Mouse (Mus musculus) neural tube, embryonic 14.5 days (tissue): ENCODE data around the gene Pex14. TPM values are rescaled to one million over a fixed set of nuclear protein-coding genes. Genes with fewer than 3 reads are reported as not detected.

Experiments used
- ATAC-seq: fragments of 200-750 bp; cut with Nextera tagmentation; 2 replicates; pipeline ENCODE4 v1.8.0; 2017; ENCODE audit warnings: low read depth, mild to moderate bottlenecking, moderate TSS enrichment, moderate library complexity
- H3K27ac ChIP-seq: fragments of 300-500 bp; sonication (generic); 2 replicates; pipeline ENCODE4 v1.5.1; 2014; ENCODE audit warnings: low read depth, mild to moderate bottlenecking, control low read depth, low read length, moderate library complexity, mixed read lengths
- H3K27me3 ChIP-seq: fragments of 300-500 bp; sonication (generic); 2 replicates; pipeline ENCODE4 v1.6.1; 2014; ENCODE audit warnings: low read length; ENCODE audit not compliant: control insufficient read depth, insufficient read depth
- H3K36me3 ChIP-seq: fragments of 300-500 bp; sonication (generic); 2 replicates; pipeline ENCODE4 v1.6.1; 2014; ENCODE audit warnings: low read length, mixed read lengths; ENCODE audit not compliant: control insufficient read depth, insufficient read depth
- H3K4me1 ChIP-seq: fragments of 300-500 bp; sonication (generic); 2 replicates; pipeline ENCODE4 v1.6.1; 2014; ENCODE audit warnings: low read length; ENCODE audit not compliant: control insufficient read depth, insufficient read depth
- H3K4me2 ChIP-seq: fragments of 300-500 bp; sonication (generic); 2 replicates; pipeline ENCODE4 v1.6.1; 2014; ENCODE audit warnings: mild to moderate bottlenecking, low read depth, low read length, control low read depth
- H3K4me3 ChIP-seq: fragments of 300-500 bp; sonication (generic); 2 replicates; pipeline ENCODE4 v1.5.1; 2014; ENCODE audit warnings: low read depth, low read length, control low read depth, mixed read lengths
- H3K9ac ChIP-seq: fragments of 300-500 bp; sonication (generic); replicated peaks from 2 replicates; pipeline ENCODE4 v1.6.1; 2014; ENCODE audit warnings: low read depth, mild to moderate bottlenecking, control low read depth, low read length, mixed read lengths
- H3K9me3 ChIP-seq: fragments of 300-500 bp; sonication (generic); 2 replicates; pipeline ENCODE4 v1.6.1; 2016; ENCODE audit warnings: low read length; ENCODE audit not compliant: control insufficient read depth
- WGBS: fragments of 180-500 bp; shearing (Covaris S2); extraction: QIAGEN DNeasy Blood & Tissue Kit; methylation state at CpG from one replicate; pipeline ENCODE4 v1.1.7; 2014; 5-methylcytosine and 5-hydroxymethylcytosine counted together
- polyA plus RNA-seq: library from polyadenylated mRNA; unstranded; fragments of >200 nt; fragmentation: Nextera tagmentation; extraction: Ambion mirVana; gene quantifications from 2 replicates; pipeline ENCODE4 v1.2.1, GENCODE M21; 2014

The Pex14 gene
- polyA plus RNA-seq, 1 experiment from 2014 or later, result 40.9 TPM

GRCm38 (mm10) chr4:148990038-148990437, 109.6 kb downstream of the Pex14 start:
- 0 out of 2 replicates have a peak, but pooled peaks have one; percentile 16 for ATAC-seq
- Histone ChIP-seq H3K4me3 (no peak overlapping the region), H3K4me1 (peaks cover 52% of the 10 kb centered on the region), H3K27me3 (no peaks in the 10 kb centered on the region), H3K9me3 (no peaks in the 10 kb centered on the region), H3K36me3 (no peaks in the 10 kb centered on the region), H3K9ac (no peak overlapping the region; the same call in 1 of the 2 replicates), H3K4me2 (no peak overlapping the region), H3K27ac (peak overlapping the region; percentile 11; the same call in 1 of the 2 replicates)
- WGBS, result 13% methylated on average over 2 of the region's 2 CpGs

DNA sequence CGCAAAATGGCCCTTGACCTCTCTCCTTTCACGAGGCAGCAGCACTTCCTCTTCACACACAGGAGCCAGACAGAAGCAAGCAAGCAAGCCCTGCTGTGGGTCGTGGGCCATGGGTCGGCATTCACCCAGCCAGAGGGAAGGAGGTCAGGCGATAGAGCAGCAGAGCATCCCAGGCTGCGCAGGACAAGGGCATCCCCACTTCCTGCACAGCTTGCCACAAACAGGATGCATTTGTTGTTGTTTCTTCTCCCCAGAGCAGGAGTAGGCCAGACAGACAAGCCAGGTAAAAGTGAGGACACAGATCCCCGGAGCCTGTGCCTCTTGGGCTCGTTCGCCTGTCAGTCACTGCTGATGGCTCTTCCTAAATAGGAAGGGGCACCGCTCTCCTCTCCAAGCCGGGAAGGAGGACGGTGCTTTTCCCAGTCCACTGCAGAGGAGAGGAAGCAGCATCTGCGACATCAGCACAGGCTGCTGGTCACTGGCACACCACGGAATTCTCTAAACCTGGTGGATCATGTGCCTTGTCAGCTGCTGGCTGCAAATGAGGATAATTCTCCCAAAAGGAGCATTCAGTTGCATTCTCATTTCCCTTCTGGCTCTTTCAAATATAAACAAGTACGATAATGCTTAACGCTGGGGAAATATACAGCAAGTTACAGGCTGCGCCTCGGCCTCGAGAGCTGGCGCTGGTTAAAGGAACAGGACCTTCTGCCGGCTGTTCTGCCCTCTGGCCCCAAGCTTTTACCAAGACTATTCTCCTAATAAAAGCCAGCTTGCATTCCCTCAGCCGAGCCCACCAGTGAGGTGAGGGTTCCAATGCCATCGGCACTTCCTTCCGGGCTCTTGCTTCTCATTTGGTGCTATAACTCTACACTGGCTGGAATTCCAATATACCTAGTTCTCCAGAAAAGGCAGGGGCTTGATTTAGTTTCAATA, 113.9 kb downstream of the Pex14 start:
- no peak for ATAC-seq
- H3K9ac ChIP-seq, result peak overlapping the region; percentile 21; the same call in 1 of the 2 replicates
- H3K4me2 ChIP-seq, result no peak overlapping the region
- H3K9me3 ChIP-seq, result no peaks in the 10 kb centered on the region
- peaks cover 57% of the 10 kb centered on the region for H3K4me1 ChIP-seq
- WGBS, result 41% methylated on average over 24 of the region's 24 CpGs
- peak overlapping the region; percentile 67 for H3K27ac ChIP-seq
- H3K27me3 ChIP-seq, result no peaks in the 10 kb centered on the region
- no peak overlapping the region for H3K4me3 ChIP-seq
- H3K36me3 ChIP-seq, result no peaks in the 10 kb centered on the region

DNA sequence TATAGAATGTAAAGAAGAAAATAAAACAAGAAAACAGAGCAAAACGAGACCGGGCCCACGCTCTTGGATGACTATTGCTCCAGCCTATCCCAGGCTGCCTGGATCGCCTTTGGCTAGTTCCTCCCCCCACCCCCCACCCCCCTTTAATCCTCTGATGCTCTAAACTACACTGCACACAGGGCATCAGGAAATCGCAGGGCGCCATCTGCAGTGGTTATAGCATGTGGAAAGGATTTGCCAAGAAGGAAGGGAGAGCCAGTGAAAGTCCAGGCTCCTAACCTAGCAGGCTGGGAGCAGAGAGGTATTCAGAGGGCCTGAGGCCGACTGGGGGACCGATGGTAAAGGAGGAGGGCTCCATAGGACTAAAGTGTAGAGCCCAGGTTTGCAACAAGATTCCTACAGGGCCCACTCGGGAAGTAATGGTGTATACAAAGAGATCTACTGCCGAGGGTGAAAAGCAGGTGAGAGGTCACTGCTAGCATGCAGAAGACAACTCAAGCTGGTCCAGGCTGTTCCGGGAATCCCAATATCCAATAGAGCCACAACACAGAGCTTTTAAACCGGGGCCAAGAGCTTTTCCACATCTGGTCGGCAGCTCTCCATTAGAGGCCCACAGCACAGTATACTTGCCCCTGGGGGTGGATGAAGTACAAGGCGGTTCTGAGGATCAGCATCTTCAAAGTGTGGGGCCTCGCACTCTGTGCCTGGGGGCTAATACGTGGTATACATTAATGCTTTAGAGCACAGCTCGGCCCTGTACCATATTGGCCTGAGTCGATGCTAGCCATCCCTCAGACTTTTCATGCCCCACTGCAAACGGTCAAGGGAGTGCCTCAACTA, 114.8 kb downstream of the Pex14 start:
- Histone ChIP-seq H3K27ac (peak overlapping the region; percentile 67), H3K27me3 (no peaks in the 10 kb centered on the region), H3K4me2 (no peak overlapping the region), H3K4me3 (no peak overlapping the region), H3K9me3 (no peaks in the 10 kb centered on the region), H3K4me1 (peaks cover 53% of the 10 kb centered on the region), H3K36me3 (no peaks in the 10 kb centered on the region), H3K9ac (peak overlapping the region; percentile 21; the same call in 1 of the 2 replicates)
- no peak for ATAC-seq
- WGBS, result 58% methylated on average over 19 of the region's 19 CpGs

- no peaks in the 10 kb centered on the region for H3K27me3 ChIP-seq
- no peaks in the 10 kb centered on the region for H3K9me3 ChIP-seq
- peaks cover 38% of the 10 kb centered on the region for H3K4me1 ChIP-seq
- H3K4me2 ChIP-seq, result no peak overlapping the region
- no peak overlapping the region for H3K27ac ChIP-seq
- 67% methylated on average over 6 of the region's 6 CpGs for WGBS
- no peak for ATAC-seq
- no peak overlapping the region for H3K9ac ChIP-seq
- no peak overlapping the region for H3K4me3 ChIP-seq
- H3K36me3 ChIP-seq, result no peaks in the 10 kb centered on the region
These were observed 117.4 kb downstream of the Pex14 start for GRCm38 (mm10) chr4:148982274-148982673.

GRCm38 (mm10) chr4:148979837-148980236, 119.8 kb downstream of the Pex14 start:
- Histone ChIP-seq H3K4me3 (no peak overlapping the region), H3K4me1 (peaks cover 21% of the 10 kb centered on the region), H3K36me3 (no peaks in the 10 kb centered on the region), H3K4me2 (no peak overlapping the region), H3K27me3 (no peaks in the 10 kb centered on the region), H3K9ac (no peak overlapping the region), H3K27ac (no peak overlapping the region), H3K9me3 (no peaks in the 10 kb centered on the region)
- 57% methylated on average over 11 of the region's 11 CpGs for WGBS
- ATAC-seq, result no peak

- H3K4me3 ChIP-seq, result no peak overlapping the region
- no peaks in the 10 kb centered on the region for H3K36me3 ChIP-seq
- ATAC-seq, result no peak
- no peak overlapping the region for H3K27ac ChIP-seq
- peaks cover 22% of the 10 kb centered on the region for H3K4me1 ChIP-seq
- no peaks in the 10 kb centered on the region for H3K9me3 ChIP-seq
- 75% methylated on average over 11 of the region's 11 CpGs for WGBS
- H3K4me2 ChIP-seq, result no peak overlapping the region
- H3K27me3 ChIP-seq, result no peaks in the 10 kb centered on the region
- no peak overlapping the region for H3K9ac ChIP-seq
These were observed 120.8 kb downstream of the Pex14 start for GRCm38 (mm10) chr4:148978926-148979325.

GRCm38 (mm10) chr4:148978221-148978855, 121.3 kb downstream of the Pex14 start:
- WGBS, result 44% methylated on average over 9 of the region's 9 CpGs
- no peak overlapping the region for H3K4me3 ChIP-seq
- no peak overlapping the region for H3K9ac ChIP-seq
- H3K27ac ChIP-seq, result no peak overlapping the region; the same call in 1 of the 2 replicates
- no peaks in the 10 kb centered on the region for H3K36me3 ChIP-seq
- H3K9me3 ChIP-seq, result no peaks in the 10 kb centered on the region
- H3K4me2 ChIP-seq, result no peak overlapping the region
- ATAC-seq, result no peak
- H3K27me3 ChIP-seq, result no peaks in the 10 kb centered on the region
- peaks cover 22% of the 10 kb centered on the region for H3K4me1 ChIP-seq

- Histone ChIP-seq H3K27me3 (no peaks in the 10 kb centered on the region), H3K4me3 (no peak overlapping the region), H3K27ac (no peak overlapping the region), H3K9me3 (no peaks in the 10 kb centered on the region), H3K36me3 (no peaks in the 10 kb centered on the region), H3K9ac (no peak overlapping the region), H3K4me2 (no peak overlapping the region), H3K4me1 (peaks cover 26% of the 10 kb centered on the region)
- 0 out of 2 replicates have a peak, but pooled peaks have one; percentile 45 for ATAC-seq
- WGBS, result 31% methylated on average over 7 of the region's 7 CpGs
These were observed 124.8 kb downstream of the Pex14 start for GRCm38 (mm10) chr4:148974833-148975232.
